Mouse (Mus musculus): ENCODE measurements around the gene Mtfp1.

Mtfp1 gene

GRCm38 (mm10) chr11:4083316-4084078 is 11.7 kb downstream of the Mtfp1 start:
- DNase-seq (ENCODE audit: low read depth, low spot score) = peak; percentile 58

GRCm38 (mm10) chr11:4080219-4080618 is 15.0 kb downstream of the Mtfp1 start:
- peak; percentile 57 for DNase-seq (ENCODE audit: low read depth, low spot score)

- no peak for DNase-seq (ENCODE audit: low read depth, low spot score)
Observed at GRCm38 (mm10) chr11:4078267-4078933, 16.8 kb downstream of the Mtfp1 start.

- DNase-seq (ENCODE audit: low read depth, low spot score) = no peak
Observed at GRCm38 (mm10) chr11:4076633-4077032, 18.6 kb downstream of the Mtfp1 start.

GRCm38 (mm10) chr11:4069664-4070063 is 25.6 kb downstream of the Mtfp1 start:
- DNase-seq (ENCODE audit: low read depth, low spot score) = no peak

- no peak for DNase-seq (ENCODE audit: low read depth, low spot score)
Observed at GRCm38 (mm10) chr11:4064627-4065122, 30.6 kb downstream of the Mtfp1 start, which contains the start of gene Sec14l3. TSS of gene Sec14l3 (plus strand) at chr11:4064841.

GRCm38 (mm10) chr11:4062981-4063380 is 32.3 kb downstream of the Mtfp1 start:
- no peak for DNase-seq (ENCODE audit: low read depth, low spot score)

GRCm38 (mm10) chr11:4062523-4062922 is 32.7 kb downstream of the Mtfp1 start:
- no peak for DNase-seq (ENCODE audit: low read depth, low spot score)

GRCm38 (mm10) chr11:4060866-4061575 is 34.2 kb downstream of the Mtfp1 start:
- no peak for DNase-seq (ENCODE audit: low read depth, low spot score)

- DNase-seq (ENCODE audit: low read depth, low spot score) = peak; percentile 55
Observed at GRCm38 (mm10) chr11:4053586-4053985, 41.7 kb downstream of the Mtfp1 start.

GRCm38 (mm10) chr11:4048438-4048837 is 46.8 kb downstream of the Mtfp1 start:
- no peak for DNase-seq (ENCODE audit: low read depth, low spot score)

- no peak for DNase-seq (ENCODE audit: low read depth, low spot score)
Observed at GRCm38 (mm10) chr11:4047766-4048165, 47.5 kb downstream of the Mtfp1 start.

GRCm38 (mm10) chr11:4046526-4046925 is 48.7 kb downstream of the Mtfp1 start:
- DNase-seq (ENCODE audit: low read depth, low spot score) = no peak

GRCm38 (mm10) chr11:4043081-4043480 is 52.2 kb downstream of the Mtfp1 start:
- DNase-seq (ENCODE audit: low read depth, low spot score) = no peak
